Mouse (Mus musculus): Measurements from ENCODE around the gene Axin1.

Gene Axin1

DNA sequence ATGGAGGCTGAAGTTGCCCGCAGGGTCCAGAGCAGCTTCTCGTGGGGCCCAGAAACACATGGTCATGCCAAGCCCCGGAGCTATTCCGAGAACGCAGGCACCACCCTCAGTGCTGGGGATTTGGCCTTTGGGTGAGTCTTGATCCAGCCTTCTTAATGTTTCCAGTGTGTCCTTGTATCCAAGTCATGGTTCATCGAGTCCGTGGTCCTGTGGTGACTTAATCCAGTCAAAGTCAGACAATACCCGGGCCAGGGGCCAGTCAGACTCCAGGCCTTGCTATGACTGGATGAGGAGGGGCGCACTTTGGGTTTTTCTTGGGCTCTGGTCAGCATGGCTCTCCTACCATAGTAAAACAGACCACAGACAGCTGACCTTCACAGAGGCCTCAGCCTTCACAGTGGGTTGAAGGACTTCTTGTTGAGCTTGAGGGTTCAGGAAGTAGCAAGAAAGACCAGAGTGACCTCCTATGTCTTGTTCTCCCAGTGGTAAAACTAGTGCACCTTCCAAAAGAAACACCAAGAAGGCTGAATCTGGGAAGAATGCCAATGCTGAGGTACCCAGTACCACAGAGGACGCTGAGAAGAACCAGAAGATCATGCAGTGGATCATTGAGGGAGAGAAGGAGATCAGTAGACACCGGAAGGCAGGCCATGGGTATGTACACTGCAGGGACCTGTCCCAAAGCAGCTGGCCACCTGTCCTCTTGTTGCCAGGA is 49.8 kb downstream of the Axin1 start:
- 87% methylated on average over 11 of the region's 11 CpGs for WGBS

DNA sequence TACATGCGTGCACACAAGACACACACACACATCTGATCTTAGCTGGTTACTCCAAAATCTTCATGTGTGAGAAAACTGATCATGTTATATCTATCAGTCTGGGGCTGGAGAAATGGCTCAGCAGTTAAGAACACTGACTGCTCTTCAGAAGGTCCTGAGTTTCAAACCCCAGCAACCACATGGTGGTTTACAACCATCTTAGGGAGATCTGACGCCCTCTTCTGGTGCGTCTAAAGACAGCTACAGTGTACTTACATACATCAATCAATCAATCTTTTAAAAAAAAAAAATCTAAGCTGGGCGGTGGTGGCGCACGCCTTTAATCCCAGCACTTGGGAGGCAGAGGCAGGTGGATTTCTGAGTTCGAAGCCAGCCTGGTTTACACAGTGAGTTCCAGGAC is 53.0 kb downstream of the Axin1 start:
- WGBS: 90% methylated on average over 7 of the region's 7 CpGs

GRCm38 (mm10) chr17:26192481-26193190 is 54.1 kb downstream of the Axin1 start:
- WGBS: 97% methylated on average over 15 of the region's 15 CpGs

GRCm38 (mm10) chr17:26198892-26199291 is 60.4 kb downstream of the Axin1 start, which contains the start of gene Pdia2:
Pdia2 (minus strand) TSS chr17:26199087.
- WGBS: 79% methylated on average over 4 of the region's 4 CpGs

DNA sequence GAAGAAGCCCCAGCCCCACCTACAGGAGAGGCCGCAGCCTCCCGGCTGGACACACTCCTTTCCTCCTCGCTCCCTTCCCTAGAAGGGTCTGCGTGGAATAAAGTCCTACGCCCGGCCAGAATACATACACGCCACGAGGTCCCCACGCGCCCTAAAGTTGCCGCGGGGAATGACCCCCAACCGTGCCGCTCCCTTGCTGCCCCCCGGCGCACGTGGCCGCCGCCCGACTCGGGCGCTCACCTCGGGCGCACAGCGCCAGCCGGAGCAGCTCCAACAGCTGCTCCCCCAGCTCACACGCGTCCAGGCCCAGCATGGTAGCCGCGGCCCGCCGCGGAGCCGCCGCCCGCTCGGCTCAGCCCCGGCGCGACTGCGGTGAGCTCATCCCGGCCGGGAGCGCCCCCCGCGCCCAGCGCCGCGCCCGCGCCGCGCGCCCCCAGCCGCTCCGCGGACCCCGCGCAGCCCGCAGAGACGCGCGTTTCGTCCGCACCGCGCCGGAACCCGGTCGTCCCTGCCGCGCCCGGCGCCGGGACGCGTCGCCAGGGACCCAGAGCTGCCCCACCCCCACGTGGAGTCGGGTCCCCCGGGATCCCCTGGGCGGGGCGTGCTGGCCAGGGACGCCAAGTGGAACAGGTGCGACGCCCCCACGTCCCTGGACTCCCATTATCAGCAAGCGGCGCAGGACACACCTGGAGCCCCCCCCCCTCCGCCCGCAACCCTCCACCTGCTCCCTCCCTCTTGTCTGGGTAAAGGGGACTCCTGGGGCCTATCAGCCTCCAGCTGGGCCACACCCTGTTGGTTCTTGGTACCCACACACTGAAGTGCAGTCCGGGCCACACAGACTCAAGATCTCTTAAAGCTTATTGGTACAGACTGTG is 62.6 kb downstream of the Axin1 start:
- WGBS: 1% methylated on average over 91 of the region's 92 CpGs

GRCm38 (mm10) chr17:26202737-26203136 is 64.2 kb downstream of the Axin1 start, which contains the start of gene Rgs11:
Rgs11 (plus strand) TSS chr17:26202951.
- WGBS: 2% methylated on average over 22 of the region's 22 CpGs

DNA sequence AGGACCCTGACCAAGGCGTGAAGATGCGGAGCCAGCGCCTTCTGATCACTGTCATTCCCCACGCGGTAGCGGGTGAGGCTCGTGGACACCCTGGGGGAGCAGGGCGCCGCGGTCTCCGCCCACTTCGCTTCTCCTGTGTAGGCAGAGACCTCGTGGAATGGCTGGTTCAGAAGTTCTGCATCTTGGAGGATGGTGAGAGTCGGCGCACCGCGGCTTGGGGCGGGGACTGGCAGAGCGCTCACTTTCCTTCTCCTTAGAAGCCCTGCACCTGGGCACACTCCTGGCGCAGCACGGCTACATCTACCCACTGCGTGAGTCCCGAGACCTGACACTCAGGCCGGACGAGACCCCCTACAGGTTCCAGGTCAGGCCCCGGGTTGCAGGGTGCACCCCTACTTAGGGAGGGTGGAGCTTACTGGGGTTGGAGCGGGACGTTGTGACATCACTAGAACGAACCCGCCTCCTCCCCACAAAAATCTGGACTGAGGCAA is 64.9 kb downstream of the Axin1 start:
- WGBS: 2% methylated on average over 30 of the region's 30 CpGs

DNA sequence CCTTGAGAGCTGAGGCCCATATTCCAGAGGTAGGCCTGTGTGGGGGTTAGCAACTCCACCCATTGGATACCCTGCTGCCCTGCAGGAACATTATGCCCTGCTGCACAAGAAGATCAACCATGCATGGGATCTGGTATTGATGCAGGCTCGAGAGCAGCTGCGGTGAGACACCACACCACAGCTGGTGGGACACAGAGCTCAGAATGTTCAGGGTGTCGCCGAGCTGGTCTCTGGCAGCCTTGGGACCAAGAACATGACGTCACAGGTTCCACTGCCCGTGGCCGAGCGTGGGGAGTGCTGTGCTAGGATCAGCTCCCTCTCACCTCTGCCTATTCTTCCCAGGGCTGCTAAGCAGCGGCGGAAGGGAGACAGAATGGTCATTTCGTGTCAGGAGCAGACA is 66.3 kb downstream of the Axin1 start:
- WGBS: 38% methylated on average over 11 of the region's 11 CpGs

- WGBS: 59% methylated on average over 1 of the region's 1 CpGs
Measured at GRCm38 (mm10) chr17:26206392-26206791, 67.9 kb downstream of the Axin1 start.

GRCm38 (mm10) chr17:26207686-26208085 is 69.2 kb downstream of the Axin1 start, which contains the start of gene Arhgdig:
Arhgdig (minus strand) TSS chr17:26207786.
- 78% methylated on average over 12 of the region's 12 CpGs for WGBS

DNA sequence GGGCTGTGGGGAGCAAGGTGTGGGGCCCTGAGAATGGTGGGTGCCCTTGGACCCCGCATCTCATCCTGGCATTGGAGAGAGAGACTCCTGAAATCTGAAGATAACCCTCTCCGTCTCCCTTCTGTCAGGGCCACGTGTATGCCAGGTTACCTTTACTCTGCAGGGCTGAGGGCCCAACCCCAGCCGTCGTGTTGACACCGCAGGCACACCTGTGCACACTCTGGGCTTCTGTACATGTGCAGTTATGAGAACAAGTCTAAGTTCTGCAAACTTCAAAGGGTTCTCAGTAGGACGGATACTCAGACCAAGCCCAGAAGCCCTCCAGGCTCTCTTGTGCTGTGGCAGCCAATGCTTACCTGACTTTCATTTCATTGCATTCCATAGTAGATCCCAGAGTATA is 73.8 kb downstream of the Axin1 start:
- 94% methylated on average over 7 of the region's 7 CpGs for WGBS

- 90% methylated on average over 11 of the region's 11 CpGs for WGBS
Measured at GRCm38 (mm10) chr17:26212681-26213080, 74.2 kb downstream of the Axin1 start.

DNA sequence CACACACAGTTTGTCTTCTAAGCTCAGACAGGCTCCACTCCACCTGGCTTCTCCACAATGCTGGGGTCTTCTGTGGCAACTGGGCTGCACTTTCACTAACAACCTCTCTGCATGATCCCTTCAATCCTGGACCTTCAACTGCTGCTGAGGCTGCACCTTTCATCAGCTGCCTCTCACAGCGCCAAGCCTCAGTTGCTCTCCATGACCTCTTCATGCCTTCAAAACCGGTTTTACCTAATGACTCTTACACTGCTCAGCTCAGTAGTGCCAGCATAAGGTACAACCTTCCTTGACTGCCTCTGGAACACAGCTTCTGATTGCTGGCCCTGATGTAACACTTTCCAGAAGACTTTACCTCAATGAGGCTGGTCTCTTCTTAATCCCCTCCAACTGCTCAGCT is 83.0 kb downstream of the Axin1 start:
- 76% methylated on average over 2 of the region's 2 CpGs for WGBS

GRCm38 (mm10) chr17:26225150-26225549 is 86.7 kb downstream of the Axin1 start:
- WGBS: 89% methylated on average over 12 of the region's 12 CpGs

DNA sequence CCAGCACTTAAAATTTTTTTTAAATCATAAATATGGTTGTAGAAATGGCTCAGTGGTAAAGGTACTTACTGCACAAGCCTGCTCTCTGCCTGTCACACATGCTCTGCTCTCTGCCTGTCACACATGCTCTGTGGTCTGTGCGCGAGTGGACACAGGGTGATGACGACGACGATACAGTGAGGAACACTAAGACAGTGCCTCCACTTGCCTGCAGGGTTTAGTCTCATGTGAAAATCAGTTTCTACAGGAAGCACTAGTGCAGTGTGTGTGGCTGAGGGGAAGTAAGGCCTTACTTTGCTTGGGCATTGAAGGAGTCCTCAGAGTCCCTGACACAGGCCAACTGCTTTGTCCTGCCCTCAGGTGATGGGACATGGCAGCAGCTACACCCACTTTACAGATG is 91.3 kb downstream of the Axin1 start:
- 90% methylated on average over 5 of the region's 5 CpGs for WGBS

- WGBS: 87% methylated on average over 5 of the region's 5 CpGs
Measured at GRCm38 (mm10) chr17:26231156-26231555, 92.7 kb downstream of the Axin1 start.

GRCm38 (mm10) chr17:26232863-26233262 is 94.4 kb downstream of the Axin1 start:
- 77% methylated on average over 8 of the region's 8 CpGs for WGBS

- WGBS: 82% methylated on average over 8 of the region's 8 CpGs
Measured at GRCm38 (mm10) chr17:26234386-26234785, 95.9 kb downstream of the Axin1 start.

- WGBS: 63% methylated on average over 13 of the region's 13 CpGs
Measured at GRCm38 (mm10) chr17:26235077-26235815, 96.8 kb downstream of the Axin1 start.

DNA sequence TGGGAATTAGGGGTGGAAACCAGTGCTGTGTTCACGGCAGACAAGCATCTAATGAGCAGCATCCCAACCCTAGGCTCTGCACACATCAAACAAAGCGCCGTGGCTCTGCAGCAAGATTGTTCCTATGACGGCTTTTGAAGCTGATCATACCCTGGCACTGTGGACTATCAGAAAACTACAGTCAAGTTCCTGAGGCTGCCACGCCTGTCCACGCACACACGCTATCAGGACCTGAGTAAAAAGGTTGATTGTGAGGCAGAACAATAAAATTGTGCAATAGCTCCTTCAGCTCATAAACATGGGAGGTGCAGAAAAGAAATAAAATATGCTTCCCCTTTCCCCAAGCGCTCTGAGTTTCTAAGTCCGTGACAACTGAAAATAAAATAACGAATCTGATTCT is 99.2 kb downstream of the Axin1 start:
- 85% methylated on average over 10 of the region's 10 CpGs for WGBS

- WGBS: 61% methylated on average over 2 of the region's 2 CpGs
Measured at GRCm38 (mm10) chr17:26239551-26239950, 101.1 kb downstream of the Axin1 start.
